Mouse (Mus musculus): ENCODE results near the gene Cbfa2t3.

The Cbfa2t3 gene

GRCm38 (mm10) chr8:122717869-122718509, 19.1 kb upstream of the Cbfa2t3 start:
- DNase-seq, result no peak

- DNase-seq, result peak; percentile 22
Measured at GRCm38 (mm10) chr8:122716566-122716965, 17.7 kb upstream of the Cbfa2t3 start.

- DNase-seq, result peak; percentile 55
Measured at GRCm38 (mm10) chr8:122713157-122713518, 14.2 kb upstream of the Cbfa2t3 start.

GRCm38 (mm10) chr8:122712411-122713156, 13.7 kb upstream of the Cbfa2t3 start:
- peak; percentile 76 for DNase-seq

- DNase-seq, result peak; percentile 67
Measured at GRCm38 (mm10) chr8:122711891-122712365, 13.0 kb upstream of the Cbfa2t3 start.

- no peak for DNase-seq
Measured at GRCm38 (mm10) chr8:122711480-122711879, 12.6 kb upstream of the Cbfa2t3 start.

- peak; percentile 84 for DNase-seq
Measured at GRCm38 (mm10) chr8:122709340-122710111, 10.6 kb upstream of the Cbfa2t3 start.

GRCm38 (mm10) chr8:122707184-122707583, 8.3 kb upstream of the Cbfa2t3 start:
- peak; percentile 41 for DNase-seq

GRCm38 (mm10) chr8:122705901-122706561, 7.1 kb upstream of the Cbfa2t3 start:
- no peak for DNase-seq

- no peak for DNase-seq
Measured at GRCm38 (mm10) chr8:122704612-122705011, 5.7 kb upstream of the Cbfa2t3 start.

GRCm38 (mm10) chr8:122702957-122703356, 4.0 kb upstream of the Cbfa2t3 start:
- no peak for DNase-seq

GRCm38 (mm10) chr8:122702301-122702941, 3.5 kb upstream of the Cbfa2t3 start:
- DNase-seq, result peak; percentile 64

GRCm38 (mm10) chr8:122701441-122702185, 2.7 kb upstream of the Cbfa2t3 start:
- peak; percentile 80 for DNase-seq

- DNase-seq, result peak; percentile 59
Measured at GRCm38 (mm10) chr8:122700628-122701027, 1.7 kb upstream of the Cbfa2t3 start.

GRCm38 (mm10) chr8:122698254-122698768, 598 bp downstream of the Cbfa2t3 start:
- peak; percentile 72 for DNase-seq

- DNase-seq, result peak; percentile 57
Measured at GRCm38 (mm10) chr8:122697586-122697985, 1.3 kb downstream of the Cbfa2t3 start.

- peak; percentile 76 for DNase-seq
Measured at GRCm38 (mm10) chr8:122697181-122697581, 1.7 kb downstream of the Cbfa2t3 start.

- no peak for DNase-seq
Measured at GRCm38 (mm10) chr8:122695438-122696042, 3.4 kb downstream of the Cbfa2t3 start.

GRCm38 (mm10) chr8:122692152-122692551, 6.8 kb downstream of the Cbfa2t3 start:
- no peak for DNase-seq

GRCm38 (mm10) chr8:122691018-122691417, 7.9 kb downstream of the Cbfa2t3 start:
- DNase-seq, result no peak

GRCm38 (mm10) chr8:122689315-122689714, 9.6 kb downstream of the Cbfa2t3 start:
- no peak for DNase-seq

Data from thymus, postnatal 4 days (tissue).